Mouse (Mus musculus): ENCODE data around the gene Epha2. TPM values are rescaled to one million over a fixed set of nuclear protein-coding genes. Genes with fewer than 3 reads are reported as not detected.

Gene Epha2
- polyA plus RNA-seq, 1 experiment = 129 TPM

DNA sequence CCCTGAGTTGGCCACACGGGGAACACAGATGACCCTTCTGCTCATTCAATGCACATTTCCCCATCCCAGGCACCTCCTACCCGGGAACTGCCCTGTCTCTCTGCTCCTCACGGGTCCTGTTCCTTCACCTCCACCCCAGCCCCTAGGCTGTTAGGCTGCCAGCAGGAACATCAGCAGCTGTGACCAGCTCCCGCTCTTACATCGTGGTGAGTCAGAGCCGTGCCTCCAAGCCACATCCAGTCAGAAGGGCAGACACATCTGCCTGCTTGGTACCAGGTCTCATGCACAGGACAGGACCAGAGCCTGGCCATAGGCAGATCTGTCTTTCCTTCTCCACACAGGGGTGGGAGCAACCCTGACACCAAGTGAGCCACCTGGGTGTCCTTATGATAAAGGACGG is 64.8 kb downstream of the Epha2 start:
- no peak overlapping the region for H3K4me3 ChIP-seq (ENCODE audit: insufficient read depth, poor library complexity, severe bottlenecking)
- peak overlapping the region; percentile 54 for H3ac ChIP-seq (ENCODE audit: control insufficient read depth, insufficient read length, low read depth)
- H3K79me2 ChIP-seq (ENCODE audit: control insufficient read depth, insufficient read depth) = no peaks in the 10 kb centered on the region
- H3K36me3 ChIP-seq (ENCODE audit: control insufficient read depth, insufficient read depth) = no peaks in the 10 kb centered on the region
- H3K79me3 ChIP-seq (ENCODE audit: low read depth) = no peaks in the 10 kb centered on the region
- H3K27me3 ChIP-seq (ENCODE audit: control insufficient read depth, insufficient read depth, insufficient read length) = no peaks in the 10 kb centered on the region
- TF ChIP-seq USF1 (IDR thresholded peaks at IDR 0.05; ENCODE audit: low read depth) = no peak
- TF ChIP-seq FOSL1 (IDR thresholded peaks at IDR 0.05; ENCODE audit: insufficient read depth, low read length, poor library complexity, severe bottlenecking) = no peak
- no peak for TF ChIP-seq MYOG (IDR thresholded peaks at IDR 0.05; ENCODE audit: control insufficient read depth, extremely low read depth, insufficient read length)
- no peak for TF ChIP-seq CTCF (IDR thresholded peaks at IDR 0.05; ENCODE audit: control insufficient read depth, insufficient read depth, insufficient read length)
- TF ChIP-seq MYOD1 (IDR thresholded peaks at IDR 0.05; ENCODE audit: control insufficient read depth, insufficient read length, low read depth) = peak; percentile 73
- TF ChIP-seq MAX (IDR thresholded peaks at IDR 0.05) = peak; percentile 10
- no peak for TF ChIP-seq CEBPB (IDR thresholded peaks at IDR 0.05; ENCODE audit: low read depth)

DNA sequence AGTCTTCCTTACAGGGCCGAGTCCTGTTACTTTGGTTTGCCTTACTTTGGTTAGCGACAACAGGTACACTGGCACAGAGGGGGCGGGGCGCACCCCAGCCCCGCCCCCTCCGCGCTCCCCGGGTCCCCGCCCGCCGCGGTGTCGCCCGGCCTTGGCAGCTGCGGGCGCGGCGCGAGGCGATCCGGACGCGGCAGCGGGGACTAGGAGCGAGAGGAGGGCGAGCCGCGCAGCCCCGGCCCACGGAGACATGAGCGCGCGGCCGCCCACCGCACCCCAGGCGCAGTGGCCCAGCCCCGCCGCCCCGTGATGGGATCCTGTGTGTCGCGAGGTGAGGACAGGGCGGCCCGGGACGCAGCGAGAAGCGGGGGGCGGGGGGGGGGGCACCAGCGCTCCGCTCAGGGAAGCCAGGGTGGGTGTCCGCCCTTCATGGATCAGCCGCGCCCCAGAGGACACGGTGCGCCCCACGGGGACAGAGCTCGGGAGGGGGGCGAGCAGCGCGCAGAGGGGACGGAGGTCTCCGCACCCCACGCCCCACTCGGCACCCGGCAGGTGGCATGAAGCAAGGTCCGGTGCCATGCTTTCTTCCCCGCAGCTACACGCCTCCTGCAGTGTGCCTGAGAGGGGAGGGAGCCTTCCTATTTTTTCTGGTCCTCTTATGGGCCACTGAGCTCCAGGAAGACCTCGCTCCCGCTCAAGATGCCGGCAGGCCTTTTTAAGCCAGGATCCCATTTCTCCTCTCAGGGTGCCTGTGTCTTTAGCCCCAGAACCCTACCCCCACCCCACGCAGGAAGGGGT is 67.2 kb downstream of the Epha2 start, which contains the start of gene Fam131c:
Gene Fam131c, plus strand, starts transcription at position 224 of the 795 bp plus-strand sequence.
- Histone ChIP-seq H3K79me2 (ENCODE audit: control insufficient read depth, insufficient read depth) (no peaks in the 10 kb centered on the region), H3K36me3 (ENCODE audit: control insufficient read depth, insufficient read depth) (no peaks in the 10 kb centered on the region), H3K79me3 (ENCODE audit: low read depth) (no peaks in the 10 kb centered on the region), H3K27me3 (ENCODE audit: control insufficient read depth, insufficient read depth, insufficient read length) (no peaks in the 10 kb centered on the region), H3K4me3 (ENCODE audit: insufficient read depth, poor library complexity, severe bottlenecking) (no peak within 1 kb of the TSS), H3ac (ENCODE audit: control insufficient read depth, insufficient read length, low read depth) (peak within 1 kb of the TSS; percentile 31)
- no peak for TF ChIP-seq FOSL1 (IDR thresholded peaks at IDR 0.05; ENCODE audit: insufficient read depth, low read length, poor library complexity, severe bottlenecking)
- no peak for TF ChIP-seq CEBPB (IDR thresholded peaks at IDR 0.05; ENCODE audit: low read depth)
- no peak for TF ChIP-seq USF1 (IDR thresholded peaks at IDR 0.05; ENCODE audit: low read depth)
- no peak for TF ChIP-seq MYOD1 (IDR thresholded peaks at IDR 0.05; ENCODE audit: control insufficient read depth, insufficient read length, low read depth)
- TF ChIP-seq CTCF (IDR thresholded peaks at IDR 0.05; ENCODE audit: control insufficient read depth, insufficient read depth, insufficient read length) = no peak
- no peak for TF ChIP-seq MAX (IDR thresholded peaks at IDR 0.05)
- TF ChIP-seq MYOG (IDR thresholded peaks at IDR 0.05; ENCODE audit: control insufficient read depth, extremely low read depth, insufficient read length) = no peak

DNA sequence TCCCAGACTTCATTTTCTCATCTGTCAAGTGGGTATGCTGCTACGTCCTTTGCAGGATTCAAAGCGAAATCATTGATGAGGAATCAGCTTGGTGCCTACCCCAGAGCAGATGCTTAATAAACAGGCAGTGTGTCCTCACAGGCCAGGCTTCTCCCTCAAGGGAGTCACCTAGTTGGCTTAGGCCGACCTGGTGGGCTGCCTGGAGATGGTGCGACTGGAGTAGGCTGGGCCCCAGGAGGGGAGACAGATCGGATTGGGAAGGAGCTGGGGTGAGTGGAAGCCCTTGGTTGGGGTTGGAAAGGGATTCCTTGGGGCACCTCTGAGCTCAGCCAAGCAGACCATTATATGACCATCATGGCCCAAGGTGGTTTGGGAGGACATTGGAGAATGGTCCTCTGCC is 71.4 kb downstream of the Epha2 start:
- no peak overlapping the region for H3ac ChIP-seq (ENCODE audit: control insufficient read depth, insufficient read length, low read depth)
- no peaks in the 10 kb centered on the region for H3K79me2 ChIP-seq (ENCODE audit: control insufficient read depth, insufficient read depth)
- H3K36me3 ChIP-seq (ENCODE audit: control insufficient read depth, insufficient read depth) = no peaks in the 10 kb centered on the region
- TF ChIP-seq MAX (IDR thresholded peaks at IDR 0.05) (no peak), CEBPB (IDR thresholded peaks at IDR 0.05; ENCODE audit: low read depth) (no peak), MYOG (IDR thresholded peaks at IDR 0.05; ENCODE audit: control insufficient read depth, extremely low read depth, insufficient read length) (no peak)
- H3K79me3 ChIP-seq (ENCODE audit: low read depth) = no peaks in the 10 kb centered on the region
- no peak overlapping the region for H3K4me3 ChIP-seq (ENCODE audit: insufficient read depth, poor library complexity, severe bottlenecking)
- no peaks in the 10 kb centered on the region for H3K27me3 ChIP-seq (ENCODE audit: control insufficient read depth, insufficient read depth, insufficient read length)

Small RNA genes lying within 50 kb of the gene (microRNA-seq; reads per million reads assigned to microRNA genes)
- gene Gm25690 (ENCODE audit: borderline microRNAs expressed) = not detected

Other genes starting within 250 kb of the Epha2 start
- 6.0 TPM for gene Crocc, start 240.7 kb upstream of the Epha2 start, polyA plus RNA-seq (2012; fragmentation: generic; extraction: Trizol)
- gene Necap2, start 222.9 kb upstream of the Epha2 start, polyA plus RNA-seq (2012; fragmentation: generic; extraction: Trizol) = 70.2 TPM
- not detected for gene Spata21, start 212.9 kb upstream of the Epha2 start, polyA plus RNA-seq (2012; fragmentation: generic; extraction: Trizol)
- gene Szrd1, start 161.5 kb upstream of the Epha2 start, polyA plus RNA-seq (2012; fragmentation: generic; extraction: Trizol) = 141 TPM
- gene Fbxo42, start 153.3 kb upstream of the Epha2 start, polyA plus RNA-seq (2012; fragmentation: generic; extraction: Trizol) = 11.6 TPM
- 1.6 TPM for gene Rsg1, start 87.3 kb upstream of the Epha2 start, polyA plus RNA-seq (2012; fragmentation: generic; extraction: Trizol)
- gene Arhgef19, start 61.7 kb upstream of the Epha2 start, polyA plus RNA-seq (2012; fragmentation: generic; extraction: Trizol) = 26.7 TPM
- gene Fam131c, start 67.0 kb downstream of the Epha2 start, polyA plus RNA-seq (2012; fragmentation: generic; extraction: Trizol) = 1.9 TPM
- gene Clcnka, start 97.5 kb downstream of the Epha2 start, polyA plus RNA-seq (2012; fragmentation: generic; extraction: Trizol) = not detected
- not detected for gene Clcnkb, start 114.8 kb downstream of the Epha2 start, polyA plus RNA-seq (2012; fragmentation: generic; extraction: Trizol)
- gene Hspb7, start 119.5 kb downstream of the Epha2 start, polyA plus RNA-seq (2012; fragmentation: generic; extraction: Trizol) = 0.30 TPM
- gene Srarp, start 134.9 kb downstream of the Epha2 start, polyA plus RNA-seq (2012; fragmentation: generic; extraction: Trizol) = not detected
- gene Zbtb17, start 143.4 kb downstream of the Epha2 start, polyA plus RNA-seq (2012; fragmentation: generic; extraction: Trizol) = 30.3 TPM
- 12.1 TPM for gene Spen, start 237.4 kb downstream of the Epha2 start, polyA plus RNA-seq (2012; fragmentation: generic; extraction: Trizol)

All from C2C12 (cell line).